ENCODE assay signal across 13 mouse cellular contexts in the genomic region with DNA sequence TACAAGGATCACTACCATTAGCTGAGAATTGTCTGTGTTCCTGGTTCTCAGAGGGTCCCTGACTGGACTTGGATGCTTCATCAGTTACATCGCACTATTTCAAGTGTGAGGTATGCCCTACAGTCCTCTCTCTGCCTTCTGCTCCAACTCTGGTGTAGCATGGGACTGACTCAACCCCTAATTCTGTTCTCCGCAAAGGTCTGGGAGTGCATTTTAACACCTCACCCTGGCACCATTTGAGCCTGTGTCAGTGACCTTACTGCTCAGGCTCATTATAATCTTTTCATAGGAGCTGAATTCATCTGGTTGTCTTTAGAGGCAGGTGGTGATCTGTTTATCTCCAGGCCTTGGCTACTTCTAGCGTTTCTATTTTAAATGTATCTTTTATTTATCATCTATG.
"Had no signal": no experiment of that assay in that cellular context is flagged by ENCODE, and none has a peak within 500 bp of the region (broad histone marks: within the 10 kb centered on the region; RNA-seq: fewer than 3 reads in every experiment).

No protein-coding gene starts in this region.

- ATAC-seq: midbrain, embryonic 13.5 days had no signal

- H3K4me2 ChIP-seq: kidney, embryonic 15.5 days; liver, embryonic 11.5 days; liver, embryonic 15.5 days; midbrain, embryonic 13.5 days; neural tube, embryonic 15.5 days had no signal

- H3K4me3 ChIP-seq: kidney, embryonic 15.5 days; left cerebral cortex, adult 2 months; limb, embryonic 10.5 days; liver, embryonic 15.5 days; midbrain, embryonic 13.5 days; neural tube, embryonic 15.5 days had no signal

- H3K27ac ChIP-seq: kidney, embryonic 15.5 days; left cerebral cortex, adult 2 months; limb, embryonic 10.5 days; liver, embryonic 15.5 days; midbrain, embryonic 13.5 days; neural tube, embryonic 15.5 days had no signal

- H3K4me1 ChIP-seq: limb, embryonic 10.5 days; neural tube, embryonic 15.5 days had no signal

- H3K9me3 ChIP-seq: kidney, embryonic 15.5 days; limb, embryonic 10.5 days; liver, embryonic 15.5 days; midbrain, embryonic 13.5 days; neural tube, embryonic 15.5 days had no signal

- H3K9ac ChIP-seq: kidney, embryonic 15.5 days; liver, embryonic 15.5 days; midbrain, embryonic 13.5 days; neural tube, embryonic 15.5 days had no signal

- H3K36me3 ChIP-seq: kidney, embryonic 15.5 days; limb, embryonic 10.5 days; liver, embryonic 15.5 days; midbrain, embryonic 13.5 days; neural tube, embryonic 15.5 days had no signal

- H3K27me3 ChIP-seq: kidney, embryonic 15.5 days; liver, embryonic 15.5 days; midbrain, embryonic 13.5 days; neural tube, embryonic 15.5 days had no signal

- DNase-seq: kidney, postnatal 25 days; lung, adult 2 months; right cerebral cortex, adult 18-20 months; right cerebral cortex, postnatal 25 days; thymus, adult 18-20 months; thymus, postnatal 14 days had no signal
